Mouse (Mus musculus) CH12.LX (cell line): Measurements from ENCODE around the gene Tgtp2. TPM values are rescaled to one million over a fixed set of nuclear protein-coding genes. Genes with fewer than 3 reads are reported as not detected.

ENCODE experiments used
- DNase-seq: peaks from one replicate; pipeline ENCODE4 v3.0.0-alpha.2; 2013; ENCODE audit errors: extremely low read depth
- H3K27ac ChIP-seq: 2 replicates; pipeline ENCODE4 v1.5.1; 2012; ENCODE audit warnings: low read depth, mild to moderate bottlenecking, control low read depth, moderate library complexity; ENCODE audit not compliant: insufficient read depth
- H3K27me3 ChIP-seq: replicated peaks from 2 replicates; pipeline ENCODE3; 2012; ENCODE audit warnings: inconsistent platforms
- H3K36me3 ChIP-seq, 2 experiments: replicated peaks in 1 of 2; 2 replicates each; pipeline versions ENCODE3 to v1.6.1; 2012; ENCODE audit warnings: inconsistent platforms in 1 of 2, low read length in 1 of 2, mild to moderate bottlenecking in 1 of 2, mixed read lengths in 1 of 2, moderate library complexity in 1 of 2; ENCODE audit not compliant: control insufficient read depth in 1 of 2, insufficient read depth in 1 of 2
- H3K4me1 ChIP-seq, 2 experiments: 2 replicates each; pipeline ENCODE4 v1.6.1; 2012; ENCODE audit warnings: inconsistent platforms in 1 of 2, moderate library complexity in 1 of 2; ENCODE audit not compliant: insufficient read depth in 2 of 2, control insufficient read depth in 1 of 2
- H3K4me2 ChIP-seq: 2 replicates; pipeline ENCODE4 v1.6.1; 2012; ENCODE audit warnings: low read depth, mild to moderate bottlenecking, control low read depth; ENCODE audit not compliant: poor library complexity, insufficient read depth, severe bottlenecking
- H3K4me3 ChIP-seq, 3 experiments: fragments of 150-350 bp in 1 of 3; sonication (generic) in 1 of 3; replicated peaks in 1 of 3; 2 replicates each; pipeline versions ENCODE3 to v1.5.1; 2011 to 2012; ENCODE audit warnings: low read depth in 2 of 3, low read length in 2 of 3, mild to moderate bottlenecking in 2 of 3, moderate library complexity in 2 of 3, control low read depth in 1 of 3, improper control_type of control experiment in 1 of 3, inconsistent platforms in 1 of 3, mixed read lengths in 1 of 3; ENCODE audit not compliant: poor library complexity in 1 of 3
- H3K79me2 ChIP-seq: replicated peaks from 2 replicates; pipeline ENCODE4 v1.6.1; 2012; ENCODE audit warnings: mild to moderate bottlenecking, moderate library complexity; ENCODE audit not compliant: control insufficient read depth, poor library complexity, insufficient read depth, severe bottlenecking; ENCODE audit errors: extremely low read depth
- H3K9ac ChIP-seq: 2 replicates; pipeline ENCODE4 v1.6.1; 2012; ENCODE audit warnings: low read depth, mild to moderate bottlenecking, control low read depth, moderate library complexity; ENCODE audit not compliant: insufficient read depth
- H3K9me3 ChIP-seq: replicated peaks from 2 replicates; pipeline ENCODE3; 2012; ENCODE audit warnings: low read length, inconsistent platforms, mixed read lengths
- CHD1 ChIP-seq: IDR thresholded peaks from 2 replicates; pipeline ENCODE4 v1.6.1; 2012; ENCODE audit warnings: low read depth, low read length, improper control_type of control experiment, inconsistent platforms
- E2F4 ChIP-seq: IDR thresholded peaks from 2 replicates; pipeline ENCODE4 v1.6.1; 2011; ENCODE audit warnings: low read depth, low read length, improper control_type of control experiment; ENCODE audit not compliant: insufficient replicate concordance
- ELF1 ChIP-seq: IDR thresholded peaks from 2 replicates; pipeline ENCODE4 v1.6.1; 2014; ENCODE audit warnings: low read depth, mild to moderate bottlenecking, inconsistent platforms, low read length, improper control_type of control experiment
- ETS1 ChIP-seq: conservative IDR thresholded peaks from 2 replicates; pipeline ENCODE4 v1.6.1; 2012; ENCODE audit warnings: low read depth, mild to moderate bottlenecking, inconsistent platforms, low read length, improper control_type of control experiment, moderate library complexity
- GABPA ChIP-seq: IDR thresholded peaks from 2 replicates; pipeline ENCODE4 v1.6.1; 2012; ENCODE audit warnings: low read depth, low read length, improper control_type of control experiment, inconsistent platforms; ENCODE audit not compliant: insufficient replicate concordance
- IRF4 ChIP-seq: IDR thresholded peaks from 2 replicates; pipeline ENCODE4 v1.6.1; 2014; ENCODE audit warnings: low read depth, mild to moderate bottlenecking, inconsistent platforms, low read length, improper control_type of control experiment
- JUND ChIP-seq: conservative IDR thresholded peaks from 2 replicates; pipeline ENCODE4 v1.6.1; 2011; ENCODE audit warnings: low read depth, low read length, improper control_type of control experiment
- MAFK ChIP-seq: IDR thresholded peaks from 2 replicates; pipeline ENCODE4 v1.6.1; 2011; ENCODE audit warnings: low read length, improper control_type of control experiment; ENCODE audit not compliant: insufficient replicate concordance
- PAX5 ChIP-seq: IDR thresholded peaks from 2 replicates; pipeline ENCODE4 v1.6.1; 2012; ENCODE audit warnings: low read length, inconsistent platforms, mixed read lengths
- POLR2AphosphoS2 ChIP-seq: IDR thresholded peaks from 2 replicates; pipeline ENCODE4 v1.6.1; 2011; ENCODE audit warnings: low read depth, low read length, improper control_type of control experiment
- RCOR1 ChIP-seq: conservative IDR thresholded peaks from 2 replicates; pipeline ENCODE4 v1.6.1; 2012; ENCODE audit warnings: low read depth, mild to moderate bottlenecking, inconsistent platforms, low read length, improper control_type of control experiment
- SMC3 ChIP-seq: IDR thresholded peaks from 2 replicates; pipeline ENCODE4 v1.6.1; 2011; ENCODE audit warnings: low read depth, low read length, improper control_type of control experiment
- TBP ChIP-seq: conservative IDR thresholded peaks from 2 replicates; pipeline ENCODE4 v1.6.1; 2011; ENCODE audit warnings: low read depth, low read length, improper control_type of control experiment
- TCF12 ChIP-seq: IDR thresholded peaks from 2 replicates; pipeline ENCODE4 v1.6.1; 2014; ENCODE audit warnings: low read depth, mild to moderate bottlenecking, inconsistent platforms, low read length, improper control_type of control experiment
- UBTF ChIP-seq: IDR thresholded peaks from 2 replicates; pipeline ENCODE4 v1.6.1; 2012; ENCODE audit warnings: low read depth, mild to moderate bottlenecking, inconsistent platforms, low read length, improper control_type of control experiment, moderate library complexity
- USF1 ChIP-seq: IDR thresholded peaks from 2 replicates; pipeline ENCODE4 v1.6.1; 2014; ENCODE audit warnings: low read depth, mild to moderate bottlenecking, inconsistent platforms, low read length, improper control_type of control experiment
- USF2 ChIP-seq: conservative IDR thresholded peaks from 2 replicates; pipeline ENCODE4 v1.6.1; 2011; ENCODE audit warnings: low read depth, low read length, improper control_type of control experiment
- dilution Hi-C: fragments of 300-500 bp; cut with MboI; formaldehyde crosslinking; loops from 2 replicates; pipeline ENCODE4 v1.14.3; 2020; ENCODE audit warnings: low sequenced_read_pairs; ENCODE audit not compliant: extremely low pct_unique_long_range_greater_than_20kb, extremely low pct_ligation_motif_present
- in situ Hi-C: fragments of 300-500 bp; cut with MboI; formaldehyde crosslinking; loops from 3 replicates; pipeline ENCODE4 v1.14.3; 2019; ENCODE audit warnings: low sequenced_read_pairs, low pct_ligation_motif_present, low pct_unique_long_range_greater_than_20kb, mixed read lengths
- polyA plus RNA-seq: library from polyadenylated mRNA; unstranded; fragments of >175 nt; gene quantifications from 2 replicates; pipeline ENCODE4 v1.2.1, GENCODE M21; 2012; ENCODE audit warnings: low read depth; ENCODE audit not compliant: insufficient read length
- total RNA-seq, 2 experiments: library from RNA; depleted of rRNA; stranded (reverse); fragments of 300-350 nt in 1 of 2; fragments of >200 nt in 1 of 2; gene quantifications; 2 replicates each; pipeline ENCODE4 v1.2.3; 2012 to 2014

Tgtp2 gene
- total and polyA plus RNA-seq, 3 experiments, result 0.07 TPM; not detected in 2

- H3K4me2 ChIP-seq, result no peak overlapping the region
- DNase-seq, result no peak
- dilution Hi-C loops (no loop called here), in situ Hi-C loops (no loop called here)
- no peaks in the 10 kb centered on the region for H3K9me3 ChIP-seq
- TF ChIP-seq PAX5 (no peak), UBTF (no peak), CHD1 (no peak), GABPA (no peak), E2F4 (no peak)
- H3K4me3 ChIP-seq, result no peak overlapping the region
- H3K27ac ChIP-seq, result no peak overlapping the region
- no peaks in the 10 kb centered on the region; the same call in 1 of the 2 replicates for H3K79me2 ChIP-seq
- no peaks in the 10 kb centered on the region for H3K27me3 ChIP-seq
- peaks cover 0 to 16% of the 10 kb centered on the region in 2 experiments; a peak in 3 of 4 replicates for H3K4me1 ChIP-seq
- no peak overlapping the region for H3K9ac ChIP-seq
- no peaks in the 10 kb centered on the region for H3K36me3 ChIP-seq
These were observed 28.1 kb upstream of the Tgtp2 start for GRCm38 (mm10) chr11:49092053-49092586.

DNA sequence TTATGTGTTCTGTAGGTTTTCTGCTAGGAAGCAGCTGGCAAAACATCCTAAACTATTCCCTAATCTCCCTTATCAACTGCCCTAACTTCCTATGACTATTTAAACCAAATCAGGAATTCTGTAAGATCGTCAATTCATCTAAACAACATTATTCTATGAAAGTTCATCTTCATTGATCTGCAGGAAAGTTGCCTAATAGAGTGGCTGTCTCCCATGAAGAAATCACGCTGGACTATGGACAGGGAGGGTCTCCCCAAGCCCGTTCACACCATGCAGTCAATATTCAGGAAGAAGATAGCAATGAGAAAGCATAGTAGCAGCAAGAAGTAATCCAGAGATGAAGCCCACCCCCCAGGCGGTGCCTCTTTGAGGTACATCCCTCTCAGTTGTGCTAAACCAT is 27.2 kb upstream of the Tgtp2 start:
- DNase-seq, result no peak
- in situ Hi-C loops, result no loop called here
- H3K9me3 ChIP-seq, result no peaks in the 10 kb centered on the region
- no peak overlapping the region for H3K4me3 ChIP-seq
- no peak for TF ChIP-seq RCOR1
- TF ChIP-seq TCF12, result no peak
- no peak for TF ChIP-seq USF1
- no peak for TF ChIP-seq USF2
- no peak for TF ChIP-seq SMC3
- no peak for TF ChIP-seq MAFK
- dilution Hi-C loops, result no loop called here
- H3K27me3 ChIP-seq, result no peaks in the 10 kb centered on the region
- no peaks in the 10 kb centered on the region for H3K36me3 ChIP-seq
- no peaks in the 10 kb centered on the region; the same call in 1 of the 2 replicates for H3K79me2 ChIP-seq
- peaks cover 0 to 25% of the 10 kb centered on the region in 2 experiments; a peak in 3 of 4 replicates for H3K4me1 ChIP-seq
- H3K27ac ChIP-seq, result no peak overlapping the region
- no peak overlapping the region for H3K9ac ChIP-seq
- H3K4me2 ChIP-seq, result no peak overlapping the region

GRCm38 (mm10) chr11:49090551-49090950 is 26.5 kb upstream of the Tgtp2 start:
- Histone ChIP-seq H3K79me2 (no peaks in the 10 kb centered on the region; the same call in 1 of the 2 replicates), H3K27me3 (no peaks in the 10 kb centered on the region), H3K4me3 (no peak overlapping the region), H3K4me1 (peaks cover 0 to 25% of the 10 kb centered on the region in 2 experiments), H3K9me3 (no peaks in the 10 kb centered on the region), H3K36me3 (no peaks in the 10 kb centered on the region), H3K27ac (no peak overlapping the region), H3K9ac (no peak overlapping the region), H3K4me2 (no peak overlapping the region)
- in situ Hi-C loops (no loop called here), dilution Hi-C loops (no loop called here)
- TF ChIP-seq TBP (no peak), ELF1 (no peak), GABPA (no peak), ETS1 (no peak), USF1 (no peak), TCF12 (no peak), POLR2AphosphoS2 (no peak), JUND (no peak), IRF4 (no peak)
- DNase-seq, result no peak
